ENCODE assay signal across 22 mouse cellular contexts in the genomic region with DNA sequence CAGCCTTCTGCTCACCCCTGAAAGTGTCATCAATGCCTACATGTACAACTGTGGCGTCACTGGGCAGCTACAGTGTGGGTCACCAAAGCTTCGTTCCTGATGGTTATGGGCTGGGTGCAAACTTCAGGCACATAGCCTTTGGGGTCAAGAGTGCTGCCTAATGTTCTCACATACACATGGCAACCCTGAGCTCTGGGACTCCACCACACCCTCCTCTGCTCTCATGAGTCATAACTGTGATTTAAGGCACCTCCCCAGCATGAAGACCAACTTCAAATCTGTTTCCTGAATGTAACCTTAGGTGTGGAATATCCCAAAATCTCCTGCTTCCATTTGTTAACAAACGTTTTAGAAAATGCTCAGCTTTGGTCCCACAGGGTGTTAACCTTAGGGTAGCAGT.
A peak's percentile ranks its signal among the peaks of the same experiment; 100 is the strongest.
DNase-seq lines count a peak whose midpoint lies in the region; ATAC-seq and TF ChIP-seq lines count a peak whose summit lies in the region.
"Had no signal": no experiment of that assay in that cellular context is flagged by ENCODE, and none has a peak within 500 bp of the region (broad histone marks: within the 10 kb centered on the region; RNA-seq: fewer than 3 reads in every experiment).

No protein-coding gene starts in this region.

- 71% methylated on average over 3 of the region's 3 CpGs for WGBS in stomach, postnatal 0 days

- intact Hi-C loops in left cerebral cortex, postnatal 25 days (cut with DNase I) = no loop called here

- H3K4me2 ChIP-seq in stomach, postnatal 0 days (replicated peaks; ENCODE audit: low read depth) = no peak overlapping the region
- H3K4me2 ChIP-seq: embryonic facial prominence, embryonic 12.5 days; forebrain, embryonic 13.5 days; forebrain, embryonic 15.5 days had no signal

- 0 out of 2 replicates have a peak overlapping the region, but pooled peaks have one; percentile 19 for H3K27ac ChIP-seq in stomach, postnatal 0 days (replicated peaks)
- H3K27ac ChIP-seq: embryonic facial prominence, embryonic 10.5 days; embryonic facial prominence, embryonic 12.5 days; forebrain, embryonic 13.5 days; forebrain, embryonic 15.5 days had no signal

- no peaks in the 10 kb centered on the region for H3K27me3 ChIP-seq in stomach, postnatal 0 days (ENCODE audit: control insufficient read depth, insufficient read depth, low read length)
- H3K27me3 ChIP-seq: CH12.LX; embryonic facial prominence, embryonic 12.5 days; forebrain, embryonic 13.5 days; forebrain, embryonic 15.5 days had no signal

- DNase-seq in 3T3-L1 (ENCODE audit: low read depth, low spot score) (peak; percentile 58), NIH3T3 (ENCODE audit: low read depth) (peak; percentile 32)
- no peak for DNase-seq in stomach, postnatal 0 days (ENCODE audit: low spot score)
- DNase-seq in c-Kit-positive CD71-positive TER-119-positive erythroid progenitor cells, embryonic 14.5 days (ENCODE audit: low spot score) = no peak
- DNase-seq in left cerebral cortex, postnatal 25 days (ENCODE audit: low spot score in 2 of 2) = no peak
- DNase-seq: adrenal gland, adult 2 months; adrenal gland, postnatal 10 days; adrenal gland, postnatal 25 days; B cell, adult 2 months; cerebellum, adult 11-12 months; cerebellum, adult 2 months; cerebellum, adult 9-10 months; cerebellum, postnatal 10 days; cerebellum, postnatal 25 days; forebrain, postnatal 0 days had no signal

- no peak overlapping the region for H3K4me3 ChIP-seq in stomach, postnatal 0 days (ENCODE audit: low read depth, low read length)
- H3K4me3 ChIP-seq: embryonic facial prominence, embryonic 10.5 days; embryonic facial prominence, embryonic 12.5 days; forebrain, embryonic 13.5 days; forebrain, embryonic 15.5 days had no signal

- no peaks in the 10 kb centered on the region for H3K9me3 ChIP-seq in stomach, postnatal 0 days (ENCODE audit: control insufficient read depth, low read length)
- H3K9me3 ChIP-seq: embryonic facial prominence, embryonic 10.5 days; embryonic facial prominence, embryonic 12.5 days; forebrain, embryonic 13.5 days; forebrain, embryonic 15.5 days; G1E had no signal

- TF ChIP-seq CTCF in stomach, postnatal 0 days (IDR thresholded peaks at IDR 0.05; ENCODE audit: low read depth) = no peak

- peak; percentile 71 for ATAC-seq in stomach, postnatal 0 days (ENCODE audit: low FRiP score, low TSS enrichment)
- ATAC-seq: CD4-positive, CD25-positive, alpha-beta regulatory T cell, adult 4 months; forebrain, embryonic 13.5 days; forebrain, embryonic 15.5 days; forebrain, postnatal 0 days had no signal

- TF ChIP-seq EP300 in stomach, postnatal 0 days (optimal IDR thresholded peaks at IDR 0.05) = no peak

- no peaks in the 10 kb centered on the region for H3K4me1 ChIP-seq in stomach, postnatal 0 days (replicated peaks; ENCODE audit: control insufficient read depth, insufficient read depth)
- H3K4me1 ChIP-seq: embryonic facial prominence, embryonic 10.5 days; embryonic facial prominence, embryonic 12.5 days; forebrain, embryonic 13.5 days had no signal

- H3K9ac ChIP-seq in stomach, postnatal 0 days (ENCODE audit: low read length) = no peak overlapping the region
- H3K9ac ChIP-seq: embryonic facial prominence, embryonic 12.5 days; forebrain, embryonic 13.5 days; forebrain, embryonic 15.5 days; forebrain, postnatal 0 days had no signal

- peaks cover 10% of the 10 kb centered on the region for H3K36me3 ChIP-seq in stomach, postnatal 0 days (ENCODE audit: control insufficient read depth, insufficient read depth, low read length)

Comparison
In these comparisons a context has a peak if more than half of its experiments do, and no peak if none do; other contexts are left out.
1. DNase-seq: peak in 3T3-L1 (single experiment) and NIH3T3 (single experiment); none in stomach, postnatal 0 days (single experiment), c-Kit-positive CD71-positive TER-119-positive erythroid progenitor cells, embryonic 14.5 days (single experiment) and left cerebral cortex, postnatal 25 days (0 of 2).